Mouse (Mus musculus): ENCODE data around the gene Smdt1.
"Not testable (repeated sequence)": the region's sequence is repeated elsewhere in the genome, so short reads cannot be mapped to it uniquely, and the experiment has no call there.

DNA sequence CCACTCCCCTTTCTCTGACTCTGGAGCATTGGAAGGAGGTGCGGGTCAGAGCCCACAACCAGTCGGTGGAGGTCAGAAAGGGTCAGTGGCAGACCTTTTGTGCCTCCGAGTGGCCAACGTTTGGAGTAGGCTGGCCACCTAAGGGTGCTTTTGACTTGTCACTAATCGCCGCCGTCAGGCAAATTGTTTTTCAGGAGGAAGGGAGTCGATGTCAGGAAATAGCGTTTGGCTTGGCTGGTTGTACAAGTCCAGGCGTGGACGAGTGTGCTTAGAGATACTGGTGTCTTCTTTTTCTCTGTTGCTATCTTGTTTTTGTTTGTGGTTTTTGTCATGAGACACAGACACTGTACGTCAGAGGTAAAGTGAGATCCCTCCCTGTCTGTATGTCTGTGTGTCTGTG, 25.0 kb downstream of the Smdt1 start:
- not testable (repeated sequence) for TF ChIP-seq CTCF (IDR thresholded peaks at IDR 0.05; ENCODE audit: low read depth); EP300 (optimal IDR thresholded peaks at IDR 0.05)
